Mouse (Mus musculus) right cerebral cortex, adult 18-20 months (tissue): Measurements from ENCODE around the gene Tnp1.

Source experiments
- DNase-seq: peaks from one replicate; pipeline ENCODE4 v3.0.0; 2022; ENCODE audit warnings: mixed read lengths

Gene Tnp1

DNA sequence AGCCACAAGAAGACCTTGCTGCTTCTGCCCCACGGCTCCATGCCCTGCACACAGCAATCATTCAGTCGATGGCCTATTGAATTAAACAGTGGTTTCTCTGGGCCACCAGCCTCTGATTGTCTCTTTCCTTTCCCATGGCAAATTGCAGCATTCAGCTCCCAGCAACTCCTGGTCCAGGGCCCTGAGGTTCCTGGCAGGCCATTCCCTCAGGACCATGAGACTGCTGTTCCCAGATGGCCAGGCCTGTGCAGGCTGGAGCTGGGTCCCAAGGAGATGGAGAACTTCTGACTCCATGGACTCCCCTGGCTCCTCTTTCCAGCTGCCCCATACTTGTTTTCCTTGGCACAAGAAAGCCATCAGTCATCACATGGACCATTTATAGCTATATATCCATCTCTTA, 10.8 kb downstream of the Tnp1 start:
- DNase-seq: no peak

DNA sequence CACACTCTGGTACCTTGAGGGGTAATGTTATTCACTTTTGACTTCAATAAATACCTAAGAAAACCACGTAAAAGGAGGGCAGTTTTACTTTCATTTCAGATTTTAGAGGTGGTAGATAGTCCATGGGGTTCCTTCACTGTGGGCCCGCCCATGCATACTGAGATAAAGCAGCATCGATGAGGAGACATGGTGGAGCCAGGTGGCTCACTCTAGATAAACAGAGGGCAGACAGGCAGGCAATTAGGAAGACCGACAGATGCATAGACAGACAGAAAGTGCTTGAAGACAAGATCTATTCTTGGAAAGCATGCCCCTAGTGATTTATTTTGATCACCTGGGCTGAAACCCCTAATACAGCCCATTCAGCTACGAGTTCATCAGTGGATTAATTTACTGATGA, 13.1 kb downstream of the Tnp1 start:
- DNase-seq: no peak

DNA sequence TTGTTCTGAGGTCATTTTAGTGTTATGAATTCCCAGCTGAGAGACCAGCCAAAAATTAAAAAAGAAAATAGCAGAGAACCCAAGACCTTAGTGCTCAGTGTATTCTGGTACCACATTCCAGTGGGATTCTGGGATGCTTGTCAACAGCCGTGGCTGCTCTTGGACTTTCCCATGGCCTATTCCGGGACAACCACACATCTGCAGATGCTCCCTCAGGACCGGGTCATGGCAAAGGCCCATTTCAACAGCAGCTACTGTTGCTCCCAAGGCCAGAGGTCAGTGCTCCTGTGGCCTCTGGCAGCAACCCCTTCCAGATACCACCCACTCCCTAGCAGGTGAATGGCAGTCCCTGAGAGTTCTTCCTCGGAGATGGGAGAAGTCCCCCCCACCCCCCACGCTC, 13.7 kb downstream of the Tnp1 start:
- DNase-seq: no peak

DNA sequence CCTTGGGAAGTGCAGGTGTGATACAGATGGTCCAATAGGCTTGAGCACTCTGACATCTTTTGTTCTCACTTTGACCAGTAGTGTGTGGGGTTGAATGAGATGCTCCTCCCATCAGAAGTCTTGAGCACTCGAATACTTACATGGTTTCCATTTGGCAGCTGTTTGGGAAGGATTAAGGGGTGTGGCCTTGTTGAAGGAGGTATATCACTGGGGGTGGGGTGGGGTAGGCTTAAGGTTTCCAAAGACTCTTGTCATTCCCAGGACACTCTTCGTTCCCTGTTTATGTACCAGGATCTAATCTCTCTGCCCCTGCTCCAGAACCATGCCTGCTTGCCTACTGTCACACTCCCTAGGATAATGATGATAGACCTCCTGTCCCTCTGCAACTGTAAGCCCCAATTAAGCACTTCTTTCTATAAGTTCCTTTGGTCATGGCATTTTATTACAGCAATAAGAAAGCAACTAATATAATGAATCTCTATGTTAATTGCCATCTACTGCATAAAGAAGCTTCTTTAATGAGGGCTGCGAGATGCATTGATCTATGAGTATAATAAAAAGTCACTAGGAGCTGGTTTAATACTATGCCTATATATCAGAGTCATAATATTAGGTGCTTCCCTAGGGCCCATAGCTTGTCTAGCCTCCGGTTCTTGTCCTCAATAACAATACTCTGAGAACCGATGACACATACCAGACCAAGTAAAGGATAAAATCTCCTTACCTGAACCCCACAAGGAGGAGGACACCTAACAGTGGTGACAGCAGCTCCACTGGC, 20.8 kb downstream of the Tnp1 start:
- no peak for DNase-seq

DNA sequence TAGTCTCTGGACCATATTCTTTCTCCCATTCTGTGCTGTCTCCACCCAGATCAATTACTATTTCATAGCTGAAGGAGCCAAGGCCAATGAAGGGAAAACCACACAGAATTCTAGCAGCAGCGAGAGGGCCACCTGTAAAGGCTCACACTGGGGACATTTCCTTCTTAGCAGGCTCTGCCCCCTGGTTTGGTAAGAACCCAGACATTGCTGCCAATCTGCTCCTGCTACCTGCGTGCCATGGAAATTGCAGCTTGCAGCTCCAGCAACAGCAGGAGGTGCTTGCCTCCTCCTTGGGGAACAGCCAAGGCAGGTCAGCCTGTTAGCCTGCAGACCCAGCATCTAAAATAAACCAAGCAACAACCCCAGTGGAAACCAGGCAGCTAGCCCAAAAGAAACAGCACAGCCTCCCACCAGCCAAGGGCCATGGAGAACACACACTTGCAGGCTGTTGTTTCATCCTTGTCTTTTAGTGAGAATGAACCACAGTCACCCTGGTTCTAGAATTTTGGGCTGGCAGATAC, 22.7 kb downstream of the Tnp1 start:
- peak; percentile 24 for DNase-seq

DNA sequence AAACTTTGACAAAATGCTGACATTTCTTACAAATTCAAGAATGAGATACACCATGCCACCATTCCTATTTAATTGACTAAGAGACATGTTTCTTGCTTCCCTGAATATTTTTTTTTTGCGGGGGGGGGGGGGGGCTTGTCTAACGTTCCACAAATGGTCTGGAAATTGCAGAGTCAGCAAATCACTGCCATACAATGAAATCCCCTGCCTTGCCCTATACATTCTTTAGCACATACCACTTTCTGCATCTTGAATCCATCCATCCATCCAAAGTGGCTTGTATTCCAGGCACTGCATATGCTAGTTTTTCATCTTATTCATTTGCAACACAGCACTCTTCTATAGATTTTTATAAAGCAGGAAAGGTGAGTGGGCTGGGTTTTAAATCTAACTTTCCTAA, 23.5 kb downstream of the Tnp1 start:
- no peak for DNase-seq

DNA sequence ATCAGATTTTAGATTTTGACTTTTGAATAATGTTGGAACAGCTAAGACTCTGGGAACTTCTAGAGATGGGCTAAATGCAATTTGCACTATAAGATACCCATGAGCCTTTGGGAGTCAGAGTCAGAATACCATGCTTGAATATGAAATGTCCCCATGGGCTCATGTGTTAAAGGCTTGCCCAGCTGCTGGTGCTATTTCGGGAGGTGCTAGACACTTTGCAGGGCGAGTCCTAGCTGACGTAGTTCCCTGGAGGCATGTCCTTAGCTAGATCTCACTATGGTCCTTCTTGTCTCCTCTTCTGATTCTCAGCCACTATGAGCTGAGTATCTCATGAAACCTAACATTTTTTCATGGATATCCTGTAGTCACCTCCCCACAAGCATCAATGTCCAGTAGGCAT, 26.8 kb downstream of the Tnp1 start:
- DNase-seq: no peak

DNA sequence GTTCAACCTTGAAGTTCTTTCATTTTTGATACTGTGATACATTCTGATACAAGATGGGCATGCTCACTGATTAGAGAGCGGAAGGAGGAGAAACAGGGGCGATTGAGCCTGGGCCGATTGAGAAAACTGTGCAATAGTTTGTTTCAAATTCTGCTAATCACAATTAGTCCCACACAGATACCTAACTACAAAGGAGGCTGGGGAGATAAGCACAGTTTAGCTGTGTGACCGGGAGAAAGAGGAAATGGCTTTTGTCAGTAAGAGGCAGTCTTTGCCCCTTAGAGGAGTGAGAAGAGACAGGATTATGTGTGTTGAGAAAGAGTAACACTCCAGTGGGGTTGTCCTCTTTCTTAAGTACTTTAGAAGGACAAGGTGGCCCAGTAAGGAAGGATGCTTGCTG, 29.0 kb downstream of the Tnp1 start:
- no peak for DNase-seq

DNA sequence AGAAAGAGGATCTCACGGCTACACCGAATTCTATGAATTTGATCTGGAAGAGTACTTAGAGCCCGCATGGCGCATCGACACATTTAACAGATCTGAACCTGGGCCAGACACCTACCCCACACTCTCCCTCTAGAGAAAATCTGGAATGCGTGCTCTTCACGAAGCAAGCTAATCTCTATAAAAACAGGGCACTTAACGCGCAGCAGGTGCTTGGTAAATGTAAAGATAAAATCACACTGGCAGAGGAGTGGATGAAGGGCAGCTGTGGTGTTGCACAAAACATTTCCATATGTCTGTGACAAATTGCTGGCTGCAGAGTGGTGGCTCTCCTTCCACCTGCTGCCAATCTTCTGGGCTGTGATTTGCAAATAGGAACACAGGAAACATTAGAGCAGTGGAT, 36.8 kb downstream of the Tnp1 start:
- no peak for DNase-seq

DNA sequence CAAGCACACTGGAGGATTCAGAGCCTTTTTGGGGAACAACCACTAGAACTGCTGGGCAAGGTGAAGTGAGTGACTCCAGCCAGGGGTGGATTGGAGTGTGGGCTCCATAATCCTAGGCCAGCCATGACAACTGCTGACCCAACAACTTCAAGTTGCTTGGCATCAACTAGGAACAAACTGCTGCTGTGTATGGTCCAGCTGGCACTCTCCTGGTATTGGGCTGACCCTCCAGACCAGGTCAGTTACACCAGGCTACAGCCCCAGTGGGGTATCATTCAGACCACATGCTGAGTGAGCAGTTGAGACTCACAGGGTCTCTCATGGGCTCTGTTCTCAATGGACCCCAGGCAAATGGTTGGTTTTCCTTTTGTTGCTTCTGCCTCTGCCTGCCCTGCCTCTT, 41.5 kb downstream of the Tnp1 start:
- DNase-seq: no peak

DNA sequence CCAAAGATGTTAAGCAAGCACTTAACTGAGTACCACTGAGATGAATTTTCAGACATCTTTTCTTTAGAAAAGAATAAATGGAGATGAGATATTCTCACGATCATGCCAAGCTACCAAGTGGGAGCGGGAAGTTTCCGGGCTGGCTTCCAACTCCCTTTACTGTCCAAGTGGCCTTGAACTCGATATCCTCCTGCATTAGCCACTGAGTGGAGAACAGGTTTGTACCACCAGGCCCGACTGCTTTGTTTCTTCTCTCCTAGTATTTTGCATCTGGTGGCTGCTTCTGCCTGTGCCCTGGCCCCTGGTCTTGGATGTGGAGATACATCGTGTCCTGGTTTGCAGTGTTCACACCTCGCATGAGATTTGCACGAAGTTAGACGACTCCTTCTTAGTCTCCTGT, 45.2 kb downstream of the Tnp1 start:
- DNase-seq: no peak

DNA sequence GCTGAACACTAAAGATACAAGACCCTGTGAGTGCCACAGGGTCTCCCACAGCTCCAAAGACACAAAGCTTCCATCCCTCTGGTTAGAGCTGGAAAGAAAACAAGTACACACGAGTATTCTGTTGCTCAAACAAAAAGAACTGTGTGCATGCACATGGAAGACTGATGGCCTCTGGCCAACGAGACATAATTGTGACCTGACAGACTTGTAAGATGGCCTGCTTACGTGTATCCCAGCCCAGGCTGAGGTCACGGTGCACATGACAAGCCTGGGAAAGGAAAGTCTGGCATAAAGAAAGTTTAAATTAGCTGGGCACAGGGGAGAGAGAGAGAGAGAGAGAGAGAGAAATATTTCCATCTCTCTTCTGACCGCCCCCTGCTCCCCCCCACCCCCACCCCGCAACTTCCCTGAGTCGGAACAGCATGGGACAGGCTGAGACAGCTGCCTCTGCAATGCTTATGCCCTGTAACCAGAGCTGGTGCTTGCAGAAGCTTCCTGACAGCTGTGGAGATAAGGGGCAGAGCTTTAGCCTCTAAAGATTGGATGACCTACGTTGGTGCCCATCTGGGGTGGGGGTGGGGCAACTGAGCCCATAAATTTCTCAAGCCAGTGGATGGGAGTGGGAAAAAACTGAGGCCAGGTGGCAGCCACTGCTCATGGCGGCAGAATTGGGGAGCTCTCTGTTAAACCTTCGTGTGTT, 46.4 kb downstream of the Tnp1 start:
- DNase-seq: no peak

DNA sequence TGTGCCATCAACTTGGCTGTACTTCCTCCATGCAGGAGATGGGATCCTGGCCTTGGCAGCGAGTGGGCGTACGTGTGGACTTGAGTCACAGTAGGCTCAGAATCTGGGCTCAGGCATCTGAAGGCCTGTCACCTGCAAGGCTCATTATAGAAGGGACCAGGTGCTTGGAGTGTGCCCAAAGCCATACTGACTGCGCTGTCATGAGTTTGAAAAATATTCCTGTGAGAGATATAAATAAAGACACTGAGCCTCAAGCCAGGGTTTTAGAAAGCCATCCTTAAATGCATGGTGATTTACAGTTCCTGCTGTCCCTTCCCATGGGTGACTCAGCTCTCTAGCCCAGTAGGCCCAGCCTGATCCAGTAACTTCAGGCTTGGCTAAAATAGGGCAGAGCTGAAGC, 49.3 kb downstream of the Tnp1 start:
- DNase-seq: peak; percentile 52
